Mouse (Mus musculus) CH12.LX (cell line): ENCODE results near the gene Iqcn. TPM values are rescaled to one million over a fixed set of nuclear protein-coding genes. Genes with fewer than 3 reads are reported as not detected.
A peak's percentile ranks its signal among the peaks of the same experiment; 100 is the strongest.

Experiments used
- DNase-seq: peaks from one replicate; pipeline ENCODE4 v3.0.0-alpha.2; 2013; ENCODE audit errors: extremely low read depth
- H3K27ac ChIP-seq: 2 replicates; pipeline ENCODE4 v1.5.1; 2012; ENCODE audit warnings: low read depth, mild to moderate bottlenecking, control low read depth, moderate library complexity; ENCODE audit not compliant: insufficient read depth
- H3K27me3 ChIP-seq: replicated peaks from 2 replicates; pipeline ENCODE3; 2012; ENCODE audit warnings: inconsistent platforms
- H3K36me3 ChIP-seq, 2 experiments: replicated peaks in 1 of 2; 2 replicates each; pipeline versions ENCODE3 to v1.6.1; 2012; ENCODE audit warnings: inconsistent platforms in 1 of 2, low read length in 1 of 2, mild to moderate bottlenecking in 1 of 2, mixed read lengths in 1 of 2, moderate library complexity in 1 of 2; ENCODE audit not compliant: control insufficient read depth in 1 of 2, insufficient read depth in 1 of 2
- H3K4me1 ChIP-seq, 2 experiments: 2 replicates each; pipeline ENCODE4 v1.6.1; 2012; ENCODE audit warnings: inconsistent platforms in 1 of 2, moderate library complexity in 1 of 2; ENCODE audit not compliant: insufficient read depth in 2 of 2, control insufficient read depth in 1 of 2
- H3K4me2 ChIP-seq: 2 replicates; pipeline ENCODE4 v1.6.1; 2012; ENCODE audit warnings: low read depth, mild to moderate bottlenecking, control low read depth; ENCODE audit not compliant: poor library complexity, insufficient read depth, severe bottlenecking
- H3K4me3 ChIP-seq, 3 experiments: fragments of 150-350 bp in 1 of 3; sonication (generic) in 1 of 3; replicated peaks in 1 of 3; 2 replicates each; pipeline versions ENCODE3 to v1.5.1; 2011 to 2012; ENCODE audit warnings: low read depth in 2 of 3, low read length in 2 of 3, mild to moderate bottlenecking in 2 of 3, moderate library complexity in 2 of 3, control low read depth in 1 of 3, improper control_type of control experiment in 1 of 3, inconsistent platforms in 1 of 3, mixed read lengths in 1 of 3; ENCODE audit not compliant: poor library complexity in 1 of 3
- H3K79me2 ChIP-seq: replicated peaks from 2 replicates; pipeline ENCODE4 v1.6.1; 2012; ENCODE audit warnings: mild to moderate bottlenecking, moderate library complexity; ENCODE audit not compliant: control insufficient read depth, poor library complexity, insufficient read depth, severe bottlenecking; ENCODE audit errors: extremely low read depth
- H3K9ac ChIP-seq: 2 replicates; pipeline ENCODE4 v1.6.1; 2012; ENCODE audit warnings: low read depth, mild to moderate bottlenecking, control low read depth, moderate library complexity; ENCODE audit not compliant: insufficient read depth
- H3K9me3 ChIP-seq: replicated peaks from 2 replicates; pipeline ENCODE3; 2012; ENCODE audit warnings: low read length, inconsistent platforms, mixed read lengths
- BHLHE40 ChIP-seq: IDR thresholded peaks from 2 replicates; pipeline ENCODE4 v1.6.1; 2011; ENCODE audit warnings: mild to moderate bottlenecking, low read depth, low read length, improper control_type of control experiment
- CTCF ChIP-seq, 2 experiments: IDR thresholded peaks in 1 of 2; conservative IDR thresholded peaks in 1 of 2; 2 replicates each; pipeline ENCODE4 v1.5.1; 2011 to 2012; ENCODE audit warnings: low read depth in 2 of 2, low read length in 2 of 2, improper control_type of control experiment in 1 of 2, inconsistent platforms in 1 of 2, mild to moderate bottlenecking in 1 of 2, moderate library complexity in 1 of 2
- ELF1 ChIP-seq: IDR thresholded peaks from 2 replicates; pipeline ENCODE4 v1.6.1; 2014; ENCODE audit warnings: low read depth, mild to moderate bottlenecking, inconsistent platforms, low read length, improper control_type of control experiment
- ETS1 ChIP-seq: conservative IDR thresholded peaks from 2 replicates; pipeline ENCODE4 v1.6.1; 2012; ENCODE audit warnings: low read depth, mild to moderate bottlenecking, inconsistent platforms, low read length, improper control_type of control experiment, moderate library complexity
- GABPA ChIP-seq: IDR thresholded peaks from 2 replicates; pipeline ENCODE4 v1.6.1; 2012; ENCODE audit warnings: low read depth, low read length, improper control_type of control experiment, inconsistent platforms; ENCODE audit not compliant: insufficient replicate concordance
- HCFC1 ChIP-seq: IDR thresholded peaks from 2 replicates; pipeline ENCODE4 v1.6.1; 2012; ENCODE audit warnings: low read depth, mild to moderate bottlenecking, inconsistent platforms, low read length, improper control_type of control experiment
- IRF4 ChIP-seq: IDR thresholded peaks from 2 replicates; pipeline ENCODE4 v1.6.1; 2014; ENCODE audit warnings: low read depth, mild to moderate bottlenecking, inconsistent platforms, low read length, improper control_type of control experiment
- JUND ChIP-seq: conservative IDR thresholded peaks from 2 replicates; pipeline ENCODE4 v1.6.1; 2011; ENCODE audit warnings: low read depth, low read length, improper control_type of control experiment
- MAFK ChIP-seq: IDR thresholded peaks from 2 replicates; pipeline ENCODE4 v1.6.1; 2011; ENCODE audit warnings: low read length, improper control_type of control experiment; ENCODE audit not compliant: insufficient replicate concordance
- MAX ChIP-seq: IDR thresholded peaks from 2 replicates; pipeline ENCODE4 v1.6.1; 2011; ENCODE audit warnings: low read length, improper control_type of control experiment
- MAZ ChIP-seq: IDR thresholded peaks from 2 replicates; pipeline ENCODE4 v1.6.1; 2012; ENCODE audit warnings: low read depth, mild to moderate bottlenecking, inconsistent platforms, low read length, improper control_type of control experiment, moderate library complexity
- MEF2A ChIP-seq: IDR thresholded peaks from 2 replicates; pipeline ENCODE4 v1.6.1; 2014; ENCODE audit warnings: low read depth, mild to moderate bottlenecking, inconsistent platforms, low read length, improper control_type of control experiment, borderline replicate concordance
- MYC ChIP-seq: IDR thresholded peaks from 2 replicates; pipeline ENCODE4 v1.6.1; 2011; ENCODE audit warnings: low read depth, mild to moderate bottlenecking, improper control_type of control experiment, low read length
- NELFE ChIP-seq: IDR thresholded peaks from 2 replicates; pipeline ENCODE4 v1.6.1; 2011; ENCODE audit warnings: low read depth, low read length, improper control_type of control experiment
- NRF1 ChIP-seq: IDR thresholded peaks from 2 replicates; pipeline ENCODE4 v1.6.1; 2014; ENCODE audit warnings: low read depth, mild to moderate bottlenecking, inconsistent platforms, low read length, improper control_type of control experiment, moderate library complexity
- PAX5 ChIP-seq: IDR thresholded peaks from 2 replicates; pipeline ENCODE4 v1.6.1; 2012; ENCODE audit warnings: low read length, inconsistent platforms, mixed read lengths
- POLR2A ChIP-seq: IDR thresholded peaks from 2 replicates; pipeline ENCODE4 v1.6.1; 2011; ENCODE audit warnings: low read depth, mild to moderate bottlenecking, improper control_type of control experiment, low read length
- POLR2AphosphoS2 ChIP-seq: IDR thresholded peaks from 2 replicates; pipeline ENCODE4 v1.6.1; 2011; ENCODE audit warnings: low read depth, low read length, improper control_type of control experiment
- RAD21 ChIP-seq: IDR thresholded peaks from 2 replicates; pipeline ENCODE4 v1.6.1; 2011; ENCODE audit warnings: low read depth, mild to moderate bottlenecking, low read length, improper control_type of control experiment, moderate library complexity
- RCOR1 ChIP-seq: conservative IDR thresholded peaks from 2 replicates; pipeline ENCODE4 v1.6.1; 2012; ENCODE audit warnings: low read depth, mild to moderate bottlenecking, inconsistent platforms, low read length, improper control_type of control experiment
- SMC3 ChIP-seq: IDR thresholded peaks from 2 replicates; pipeline ENCODE4 v1.6.1; 2011; ENCODE audit warnings: low read depth, low read length, improper control_type of control experiment
- TBP ChIP-seq: conservative IDR thresholded peaks from 2 replicates; pipeline ENCODE4 v1.6.1; 2011; ENCODE audit warnings: low read depth, low read length, improper control_type of control experiment
- TCF12 ChIP-seq: IDR thresholded peaks from 2 replicates; pipeline ENCODE4 v1.6.1; 2014; ENCODE audit warnings: low read depth, mild to moderate bottlenecking, inconsistent platforms, low read length, improper control_type of control experiment
- USF1 ChIP-seq: IDR thresholded peaks from 2 replicates; pipeline ENCODE4 v1.6.1; 2014; ENCODE audit warnings: low read depth, mild to moderate bottlenecking, inconsistent platforms, low read length, improper control_type of control experiment
- ZKSCAN1 ChIP-seq: IDR thresholded peaks from 2 replicates; pipeline ENCODE4 v1.6.1; 2012; ENCODE audit warnings: low read depth, inconsistent platforms, low read length, improper control_type of control experiment, borderline replicate concordance
- ZMIZ1 ChIP-seq: IDR thresholded peaks from 2 replicates; pipeline ENCODE4 v1.6.1; 2012; ENCODE audit warnings: low read depth, mild to moderate bottlenecking, inconsistent platforms, low read length, improper control_type of control experiment
- ZNF384 ChIP-seq: IDR thresholded peaks from 2 replicates; pipeline ENCODE4 v1.6.1; 2012; ENCODE audit warnings: low read depth, low read length, improper control_type of control experiment, inconsistent platforms
- dilution Hi-C: fragments of 300-500 bp; cut with MboI; formaldehyde crosslinking; loops from 2 replicates; pipeline ENCODE4 v1.14.3; 2020; ENCODE audit warnings: low sequenced_read_pairs; ENCODE audit not compliant: extremely low pct_unique_long_range_greater_than_20kb, extremely low pct_ligation_motif_present
- in situ Hi-C: fragments of 300-500 bp; cut with MboI; formaldehyde crosslinking; loops from 3 replicates; pipeline ENCODE4 v1.14.3; 2019; ENCODE audit warnings: low sequenced_read_pairs, low pct_ligation_motif_present, low pct_unique_long_range_greater_than_20kb, mixed read lengths
- polyA plus RNA-seq: library from polyadenylated mRNA; unstranded; fragments of >175 nt; gene quantifications from 2 replicates; pipeline ENCODE4 v1.2.1, GENCODE M21; 2012; ENCODE audit warnings: low read depth; ENCODE audit not compliant: insufficient read length
- total RNA-seq, 2 experiments: library from RNA; depleted of rRNA; stranded (reverse); fragments of 300-350 nt in 1 of 2; fragments of >200 nt in 1 of 2; gene quantifications; 2 replicates each; pipeline ENCODE4 v1.2.3; 2012 to 2014

Iqcn gene
- total and polyA plus RNA-seq, 3 experiments: 0.07 TPM; not detected in 2

GRCm38 (mm10) chr8:70765838-70766570 lies 62.7 kb downstream of the Iqcn start (continued):
- TF ChIP-seq GABPA: no peak
- no peak for TF ChIP-seq ZKSCAN1
- TF ChIP-seq HCFC1: no peak
- TF ChIP-seq MAX: no peak; the same call in 1 of the 2 replicates
- TF ChIP-seq RAD21: no peak
- TF ChIP-seq ETS1: peak; percentile 34; the same call in 1 of the 2 replicates
- TF ChIP-seq RCOR1: no peak
- TF ChIP-seq ZNF384: no peak
- TF ChIP-seq BHLHE40: peak; percentile 94

GRCm38 (mm10) chr8:70766571-70767440 lies 63.5 kb downstream of the Iqcn start:
- no peak for TF ChIP-seq NRF1
- peak; percentile 35 for TF ChIP-seq ETS1
- TF ChIP-seq POLR2AphosphoS2: peak; percentile 86
- no peak for TF ChIP-seq IRF4
- no peak for TF ChIP-seq MAFK
- TF ChIP-seq MAZ: peak; percentile 43; the same call in 1 of the 2 replicates
- TF ChIP-seq GABPA: no peak
- TF ChIP-seq NELFE: peak; percentile 90
- 0 out of 2 replicates have a peak, but pooled peaks have one; percentile 52 for TF ChIP-seq MAX
- TF ChIP-seq POLR2A: peak; percentile 93
- no peak for TF ChIP-seq HCFC1
- no peak for TF ChIP-seq CTCF (conservative IDR thresholded peaks at IDR 0.05 in 1 of 2, IDR thresholded peaks at IDR 0.05 in 1 of 2; ENCODE audit: low read depth in 2 of 2, low read length in 2 of 2)
- peak; percentile 93 for TF ChIP-seq BHLHE40
- peak; percentile 20; the same call in 1 of the 2 replicates for TF ChIP-seq MYC
- TF ChIP-seq ZMIZ1: peak; percentile 89
- no peak for TF ChIP-seq SMC3
- TF ChIP-seq TCF12: peak; percentile 57; the same call in 1 of the 2 replicates
- TF ChIP-seq TBP: peak; percentile 92
- no peak for TF ChIP-seq ZNF384
- TF ChIP-seq MEF2A: 0 out of 2 replicates have a peak, but pooled peaks have one; percentile 28
- TF ChIP-seq USF1: peak; percentile 67
- no peak for TF ChIP-seq ELF1
- no peak for TF ChIP-seq PAX5
- no peak for TF ChIP-seq JUND
- DNase-seq: peak; percentile 88
- in situ Hi-C loops: loop anchor here (5.0 kb wide), 1 partner anchor 35 kb away; no protein-coding TSS in a partner anchor
- H3K4me1 ChIP-seq: peaks cover 31 to 75% of the 10 kb centered on the region in 2 experiments
- H3K79me2 ChIP-seq: no peaks in the 10 kb centered on the region
- no peaks in the 10 kb centered on the region for H3K9me3 ChIP-seq
- H3K4me2 ChIP-seq: peak overlapping the region; percentile 69
- H3K9ac ChIP-seq: peak overlapping the region; percentile 41
- H3K36me3 ChIP-seq: peaks cover 39 to 69% of the 10 kb centered on the region in 2 experiments
- peak overlapping the region; percentile 62 to 69 (median 65) for H3K4me3 ChIP-seq
- H3K27ac ChIP-seq: peak overlapping the region; percentile 75
- no peaks in the 10 kb centered on the region for H3K27me3 ChIP-seq
- dilution Hi-C loops: no loop called here
